Mouse (Mus musculus) MEL (cell line): ENCODE data around the gene Gbp9. TPM values are rescaled to one million over a fixed set of nuclear protein-coding genes. Genes with fewer than 3 reads are reported as not detected.
"Not testable (repeated sequence)": the region's sequence is repeated elsewhere in the genome, so short reads cannot be mapped to it uniquely, and the experiment has no call there.

Source experiments
- DNase-seq: peaks from one replicate; pipeline ENCODE4 v3.0.0; 2011; ENCODE audit warnings: low read depth, low spot score
- H3K27ac ChIP-seq: 2 replicates; pipeline ENCODE4 v1.5.1; 2012; ENCODE audit warnings: low read depth, mild to moderate bottlenecking, control low read depth, low read length, moderate library complexity; ENCODE audit not compliant: control insufficient read depth
- H3K27me3 ChIP-seq, 2 experiments: fragments of 150-350 bp in 1 of 2; sonication (generic) in 1 of 2; 2 replicates each; pipeline ENCODE4 v1.6.1; 2012; ENCODE audit warnings: low read length in 2 of 2, mild to moderate bottlenecking in 2 of 2, improper control_type of control experiment in 1 of 2, moderate library complexity in 1 of 2; ENCODE audit not compliant: insufficient read depth in 2 of 2, control insufficient read depth in 1 of 2
- H3K36me3 ChIP-seq, 2 experiments: 2 replicates each; pipeline ENCODE4 v1.6.1; 2012 to 2014; ENCODE audit warnings: low read length in 2 of 2, improper control_type of control experiment in 1 of 2, inconsistent platforms in 1 of 2, mild to moderate bottlenecking in 1 of 2; ENCODE audit not compliant: insufficient read depth in 2 of 2, control insufficient read depth in 1 of 2
- H3K4me1 ChIP-seq, 2 experiments: fragments of 150-350 bp in 1 of 2; sonication (generic) in 1 of 2; 2 replicates each; pipeline ENCODE4 v1.6.1; 2012; ENCODE audit warnings: low read length in 2 of 2, improper control_type of control experiment in 1 of 2, mild to moderate bottlenecking in 1 of 2; ENCODE audit not compliant: insufficient read depth in 2 of 2, control insufficient read depth in 1 of 2
- H3K4me3 ChIP-seq, 2 experiments: fragments of 150-350 bp in 1 of 2; sonication (generic) in 1 of 2; 2 replicates each; pipeline ENCODE4 v1.5.1; 2012; ENCODE audit warnings: low read depth in 2 of 2, low read length in 2 of 2, mild to moderate bottlenecking in 2 of 2, moderate library complexity in 2 of 2, control low read depth in 1 of 2, improper control_type of control experiment in 1 of 2; ENCODE audit not compliant: control insufficient read depth in 1 of 2, insufficient read depth in 1 of 2
- H3K79me2 ChIP-seq: 2 replicates; pipeline ENCODE4 v1.6.1; 2012; ENCODE audit warnings: mild to moderate bottlenecking, low read length, moderate library complexity; ENCODE audit not compliant: control insufficient read depth, poor library complexity, insufficient read depth
- H3K9ac ChIP-seq: 2 replicates; pipeline ENCODE4 v1.6.1; 2012; ENCODE audit warnings: low read depth, mild to moderate bottlenecking, control low read depth, low read length, moderate library complexity; ENCODE audit not compliant: control insufficient read depth, poor library complexity, severe bottlenecking
- H3K9me3 ChIP-seq: fragments of 150-350 bp; sonication (generic); replicated peaks from 2 replicates; pipeline ENCODE4 v1.6.1; 2012; ENCODE audit warnings: mild to moderate bottlenecking, low read length, improper control_type of control experiment, moderate library complexity; ENCODE audit not compliant: insufficient read depth
- ELF1 ChIP-seq: IDR thresholded peaks from 2 replicates; pipeline ENCODE4 v1.6.1; 2014; ENCODE audit warnings: low read depth, mild to moderate bottlenecking, inconsistent platforms, low read length, improper control_type of control experiment, moderate library complexity
- ETS1 ChIP-seq: IDR thresholded peaks from 2 replicates; pipeline ENCODE4 v1.6.1; 2012; ENCODE audit warnings: low read depth, mild to moderate bottlenecking, inconsistent platforms, low read length, improper control_type of control experiment, moderate library complexity
- MAFK ChIP-seq: IDR thresholded peaks from 2 replicates; pipeline ENCODE4 v1.6.1; 2011; ENCODE audit warnings: low read depth, mild to moderate bottlenecking, low read length, improper control_type of control experiment, borderline replicate concordance
- MAZ ChIP-seq: IDR thresholded peaks from 2 replicates; pipeline ENCODE4 v1.6.1; 2012; ENCODE audit warnings: low read depth, mild to moderate bottlenecking, inconsistent platforms, low read length, improper control_type of control experiment
- MEF2A ChIP-seq: IDR thresholded peaks from 2 replicates; pipeline ENCODE4 v1.6.1; 2014; ENCODE audit warnings: low read depth, mild to moderate bottlenecking, inconsistent platforms, low read length, improper control_type of control experiment; ENCODE audit not compliant: poor library complexity, insufficient replicate concordance, severe bottlenecking; ENCODE audit errors: extremely low read depth
- MYB ChIP-seq: IDR thresholded peaks from 2 replicates; pipeline ENCODE4 v1.6.1; 2011; ENCODE audit warnings: mild to moderate bottlenecking, low read depth, low read length, improper control_type of control experiment
- NRF1 ChIP-seq: IDR thresholded peaks from 2 replicates; pipeline ENCODE4 v1.6.1; 2014; ENCODE audit warnings: low read depth, mild to moderate bottlenecking, inconsistent platforms, low read length, improper control_type of control experiment, moderate library complexity; ENCODE audit not compliant: poor library complexity, insufficient read depth, severe bottlenecking
- POLR2A ChIP-seq, 2 experiments: IDR thresholded peaks; 2 replicates each; pipeline ENCODE4 v1.6.1; 2011 to 2012; ENCODE audit warnings: low read length in 2 of 2, mild to moderate bottlenecking in 2 of 2, control low read depth in 1 of 2, improper control_type of control experiment in 1 of 2, low read depth in 1 of 2, moderate library complexity in 1 of 2; ENCODE audit not compliant: control insufficient read depth in 1 of 2, insufficient read depth in 1 of 2, poor library complexity in 1 of 2
- POLR2AphosphoS5 ChIP-seq: IDR thresholded peaks from 2 replicates; pipeline ENCODE4 v1.6.1; 2012; ENCODE audit warnings: low read depth, borderline replicate concordance, mild to moderate bottlenecking, inconsistent platforms, low read length, moderate library complexity, mixed read lengths
- RCOR1 ChIP-seq: IDR thresholded peaks from 2 replicates; pipeline ENCODE4 v1.6.1; 2012; ENCODE audit warnings: low read depth, mild to moderate bottlenecking, inconsistent platforms, low read length, improper control_type of control experiment
- TCF12 ChIP-seq: IDR thresholded peaks from 2 replicates; pipeline ENCODE4 v1.6.1; 2014; ENCODE audit warnings: low read depth, mild to moderate bottlenecking, inconsistent platforms, low read length, improper control_type of control experiment, moderate library complexity
- UBTF ChIP-seq: IDR thresholded peaks from 2 replicates; pipeline ENCODE4 v1.6.1; 2012; ENCODE audit warnings: low read depth, mild to moderate bottlenecking, inconsistent platforms, low read length, improper control_type of control experiment, moderate library complexity, borderline replicate concordance; ENCODE audit not compliant: insufficient read depth
- USF2 ChIP-seq, 2 experiments: IDR thresholded peaks; 2 replicates each; pipeline ENCODE4 v1.6.1; 2011 to 2012; ENCODE audit warnings: improper control_type of control experiment in 2 of 2, low read length in 2 of 2, borderline replicate concordance in 1 of 2, inconsistent platforms in 1 of 2, low read depth in 1 of 2, mild to moderate bottlenecking in 1 of 2; ENCODE audit not compliant: insufficient read depth in 1 of 2
- polyA plus RNA-seq, 2 experiments: library from polyadenylated mRNA; stranded (reverse) in 1 of 2; unstranded in 1 of 2; fragments of >175 nt in 1 of 2; fragments of >200 nt in 1 of 2; gene quantifications; 2 replicates each; pipeline versions ENCODE4 v1.2.1 to v1.2.4; 2012; ENCODE audit warnings: low replicate concordance in 2 of 2, low read depth in 1 of 2; ENCODE audit not compliant: insufficient read length in 2 of 2, insufficient read depth in 1 of 2, missing spikeins in 1 of 2
- total RNA-seq: library from RNA; depleted of rRNA; stranded (reverse); fragments of 300-350 nt; gene quantifications from 2 replicates; pipeline ENCODE4 v1.2.3, GENCODE M21; 2012; rRNA removed

The Gbp9 gene
- total RNA-seq (0.10 and 0.19 TPM in 2 replicates), polyA plus RNA-seq (under 1 TPM in 1 of 2 experiments, not detected in 1; 0.10 TPM)

- H3K79me2 ChIP-seq, H3K9me3 ChIP-seq, H3K36me3 ChIP-seq, H3K4me3 ChIP-seq, H3K27me3 ChIP-seq, H3K27ac ChIP-seq, H3K4me1 ChIP-seq, DNase-seq, H3K9ac ChIP-seq: not testable (repeated sequence)
Observed at GRCm38 (mm10) chr5:105139409-105140088, at the start of gene Gbp9, which contains the start of the genes Gbp8 and Gbp4. Gbp9 (minus strand) TSS chr5:105139539. Gbp8 (minus strand) TSS chr5:105139540. Gbp4 (minus strand) TSS chr5:105139586.

DNA sequence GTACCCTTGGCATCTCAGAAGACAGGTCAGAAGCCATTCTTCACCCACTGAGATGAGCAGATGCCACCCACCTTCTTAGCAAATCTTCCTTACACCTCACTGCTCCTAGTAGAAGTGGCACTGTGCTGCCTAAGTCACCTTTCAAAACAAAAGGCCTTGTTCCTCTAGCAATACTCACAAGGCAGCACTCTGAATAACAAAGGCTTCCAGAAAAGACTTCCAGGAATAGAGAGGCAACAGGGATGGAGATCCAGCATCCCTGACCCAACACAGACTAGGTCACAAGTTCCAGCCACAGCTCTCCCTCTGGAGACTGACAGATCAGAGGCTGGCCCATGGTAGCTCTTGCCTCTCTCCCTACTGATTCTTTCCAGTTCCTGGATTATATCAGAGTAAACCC is 42.1 kb upstream of the Gbp9 start:
- H3K36me3 ChIP-seq = no peaks in the 10 kb centered on the region
- H3K27me3 ChIP-seq = no peaks in the 10 kb centered on the region
- no peak overlapping the region for H3K27ac ChIP-seq
- no peak overlapping the region for H3K9ac ChIP-seq
- H3K4me1 ChIP-seq = no peaks in the 10 kb centered on the region
- no peak for TF ChIP-seq MEF2A
- no peak for TF ChIP-seq TCF12
- no peak for TF ChIP-seq POLR2A (IDR thresholded peaks at IDR 0.05; ENCODE audit: control insufficient read depth in 1 of 2, insufficient read depth in 1 of 2, low read depth in 1 of 2, low read length in 2 of 2, poor library complexity in 1 of 2)
- TF ChIP-seq MYB = no peak
- no peak for DNase-seq
- no peaks in the 10 kb centered on the region for H3K79me2 ChIP-seq
- H3K4me3 ChIP-seq = no peak overlapping the region
- H3K9me3 ChIP-seq = no peaks in the 10 kb centered on the region

DNA sequence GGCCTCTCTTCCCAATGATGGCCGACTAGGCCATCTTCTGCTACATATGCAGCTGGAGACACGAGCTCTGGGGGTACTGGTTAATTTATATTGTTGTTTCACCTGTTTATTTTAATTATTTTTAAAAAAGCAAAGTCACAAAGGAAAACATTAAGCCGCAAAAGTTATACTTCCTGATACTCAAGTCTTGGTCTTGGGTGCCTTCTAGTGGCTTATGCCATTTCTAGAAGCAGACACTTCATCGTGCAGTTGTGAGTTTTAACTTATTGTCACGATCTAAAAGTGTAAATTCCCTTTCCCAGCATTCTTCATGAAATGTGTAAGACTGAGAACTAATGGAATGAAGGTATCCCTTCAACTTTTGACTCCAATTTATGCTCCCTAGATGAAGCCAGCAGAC is 17.2 kb upstream of the Gbp9 start:
- DNase-seq = no peak
- TF ChIP-seq POLR2AphosphoS5 (no peak), TCF12 (no peak), ETS1 (no peak), MAZ (no peak), NRF1 (no peak), USF2 (IDR thresholded peaks at IDR 0.05; ENCODE audit: borderline replicate concordance in 1 of 2, insufficient read depth in 1 of 2, low read depth in 1 of 2, low read length in 2 of 2) (no peak), ELF1 (no peak), RCOR1 (no peak), UBTF (no peak), MAFK (no peak)
- Histone ChIP-seq H3K27ac (no peak overlapping the region), H3K4me3 (no peak overlapping the region), H3K9me3 (no peaks in the 10 kb centered on the region), H3K36me3 (no peaks in the 10 kb centered on the region), H3K9ac (no peak overlapping the region), H3K4me1 (no peaks in the 10 kb centered on the region), H3K79me2 (no peaks in the 10 kb centered on the region), H3K27me3 (no peaks in the 10 kb centered on the region)
